Mouse (Mus musculus) left cerebral cortex, postnatal 14 days (tissue): ENCODE data around the gene Trib3. TPM values are rescaled to one million over a fixed set of nuclear protein-coding genes. Genes with fewer than 3 reads are reported as not detected.

ENCODE experiments used
- total RNA-seq, 2 experiments: library from RNA; stranded (reverse); gene quantifications; 2 replicates each; pipeline ENCODE4 v1.2.3; 2021

Gene Trib3
- total RNA-seq, 2 experiments from 2014 or later = 0.34 to 0.99 TPM

Other genes starting within 250 kb of the Trib3 start
- 10 to 100 TPM; 58.4 to 62.4 TPM for gene Srxn1, start 238.5 kb downstream of the Trib3 start, total RNA-seq
- 1 to 10 TPM in 1 of 2 experiments, under 1 TPM in 1; 0.75 to 1.2 TPM for gene Tcf15, start 200.5 kb downstream of the Trib3 start, total RNA-seq
- gene Csnk2a1, start 117.2 kb downstream of the Trib3 start, total RNA-seq = 100 to 1,000 TPM; 107 TPM
- 10 to 100 TPM; 50.1 to 54.8 TPM for gene Tbc1d20, start 50.2 kb downstream of the Trib3 start, total RNA-seq
- gene Rbck1, start 11.4 kb downstream of the Trib3 start, total RNA-seq = 100 to 1,000 TPM; 107 to 116 TPM
- gene Nrsn2, start 32.6 kb upstream of the Trib3 start, total RNA-seq = 10 to 100 TPM; 38.3 to 57.6 TPM
- 10 to 100 TPM; 17.9 to 22.0 TPM for gene Sox12, start 54.0 kb upstream of the Trib3 start, total RNA-seq
- 10 to 100 TPM in 1 of 2 experiments, 1 to 10 TPM in 1; 8.7 to 11.9 TPM for gene Zcchc3, start 71.0 kb upstream of the Trib3 start, total RNA-seq
- 1 to 10 TPM; 3.1 to 3.3 TPM for gene 6820408C15Rik, start 71.6 kb upstream of the Trib3 start, total RNA-seq
- not detected for gene Defb23, start 120.6 kb upstream of the Trib3 start, total RNA-seq
- gene Defb20, start 133.0 kb upstream of the Trib3 start, total RNA-seq = not detected
- not detected for gene Defb22, start 146.1 kb upstream of the Trib3 start, total RNA-seq
- not detected for gene Defb26, start 167.7 kb upstream of the Trib3 start, total RNA-seq
- gene Defb28, start 174.2 kb upstream of the Trib3 start, total RNA-seq = not detected
- not detected for gene Defb29, start 196.1 kb upstream of the Trib3 start, total RNA-seq
- gene Gm17416, start 225.3 kb upstream of the Trib3 start, total RNA-seq = not detected
- gene Defb21, start 228.7 kb upstream of the Trib3 start, total RNA-seq = not detected
- not detected for gene Defb19, start 236.3 kb upstream of the Trib3 start, total RNA-seq